Mouse (Mus musculus) embryonic facial prominence, embryonic 14.5 days (tissue): ENCODE measurements around the gene Fcer1g. TPM values are rescaled to one million over a fixed set of nuclear protein-coding genes. Genes with fewer than 3 reads are reported as not detected.

Source experiments
- ATAC-seq: fragments of 200-750 bp; cut with Nextera tagmentation; 2 replicates; pipeline ENCODE4 v1.8.0; 2017; ENCODE audit warnings: low read depth, moderate number of reproducible peaks, moderate TSS enrichment
- DNase-seq: peaks from one replicate; pipeline ENCODE4 v3.0.0-alpha.2; 2015; ENCODE audit warnings: low spot score
- H3K27ac ChIP-seq: fragments of 300-500 bp; sonication (generic); replicated peaks from 2 replicates; pipeline ENCODE4 v1.5.1; 2014; ENCODE audit warnings: low read depth, mild to moderate bottlenecking, low read length, moderate library complexity
- H3K27me3 ChIP-seq: fragments of 300-500 bp; sonication (generic); replicated peaks from 2 replicates; pipeline ENCODE4 v1.6.1; 2014; ENCODE audit warnings: low read length; ENCODE audit not compliant: control insufficient read depth, insufficient read depth
- H3K36me3 ChIP-seq: fragments of 300-500 bp; sonication (generic); 2 replicates; pipeline ENCODE4 v1.6.1; 2014; ENCODE audit warnings: low read length, mixed read lengths; ENCODE audit not compliant: control insufficient read depth, insufficient read depth
- H3K4me1 ChIP-seq: fragments of 300-500 bp; sonication (generic); 2 replicates; pipeline ENCODE4 v1.6.1; 2014; ENCODE audit warnings: antibody characterized with exemption, low read length; ENCODE audit not compliant: control insufficient read depth, insufficient read depth
- H3K4me2 ChIP-seq: fragments of 300-500 bp; sonication (generic); 2 replicates; pipeline ENCODE4 v1.6.1; 2014; ENCODE audit warnings: low read depth, mild to moderate bottlenecking, low read length, moderate library complexity, mixed read lengths
- H3K4me3 ChIP-seq: fragments of 300-500 bp; sonication (generic); 2 replicates; pipeline ENCODE4 v1.5.1; 2014; ENCODE audit warnings: low read depth, mild to moderate bottlenecking, low read length
- H3K9ac ChIP-seq: fragments of 300-500 bp; sonication (generic); 2 replicates; pipeline ENCODE4 v1.6.1; 2014; ENCODE audit warnings: low read depth, mild to moderate bottlenecking, low read length, moderate library complexity, mixed read lengths
- H3K9me3 ChIP-seq: fragments of 300-500 bp; sonication (generic); 2 replicates; pipeline ENCODE4 v1.6.1; 2016; ENCODE audit warnings: low read length; ENCODE audit not compliant: control insufficient read depth
- WGBS: fragments of 180-500 bp; shearing (Covaris S2); extraction: QIAGEN DNeasy Blood & Tissue Kit; methylation state at CpG from one replicate; pipeline ENCODE4 v1.1.7; 2014; 5-methylcytosine and 5-hydroxymethylcytosine counted together
- polyA plus RNA-seq: library from polyadenylated mRNA; unstranded; fragments of >200 nt; fragmentation: Nextera tagmentation; extraction: Ambion mirVana; gene quantifications from 2 replicates; pipeline ENCODE4 v1.2.1, GENCODE M21; 2014

Fcer1g gene
- polyA plus RNA-seq, 1 experiment from 2014 or later: 100 TPM

GRCm38 (mm10) chr1:171183620-171184019, 50.5 kb downstream of the Fcer1g start:
- WGBS: 43% methylated on average over 3 of the region's 3 CpGs
- Histone ChIP-seq H3K27me3 (no peaks in the 10 kb centered on the region), H3K4me2 (no peak overlapping the region), H3K4me1 (peaks cover 3% of the 10 kb centered on the region; the same call in 1 of the 2 replicates), H3K27ac (no peak overlapping the region), H3K36me3 (no peaks in the 10 kb centered on the region), H3K4me3 (no peak overlapping the region), H3K9ac (no peak overlapping the region), H3K9me3 (no peaks in the 10 kb centered on the region)
- peak; percentile 26 for DNase-seq
- no peak for ATAC-seq

GRCm38 (mm10) chr1:171183025-171183424, 51.1 kb downstream of the Fcer1g start:
- H3K9me3 ChIP-seq: no peaks in the 10 kb centered on the region
- H3K4me2 ChIP-seq: no peak overlapping the region
- ATAC-seq (no peak), DNase-seq (no peak)
- H3K27me3 ChIP-seq: no peaks in the 10 kb centered on the region
- no peaks in the 10 kb centered on the region for H3K36me3 ChIP-seq
- 0 out of 2 replicates have a peak, but pooled peaks cover 2% of the 10 kb centered on the region for H3K4me1 ChIP-seq
- no peak overlapping the region for H3K4me3 ChIP-seq
- H3K27ac ChIP-seq: no peak overlapping the region
- 84% methylated on average over 3 of the region's 3 CpGs for WGBS
- H3K9ac ChIP-seq: no peak overlapping the region

Other genes with a start within 250 kb of the Fcer1g start
- 0.81 and 0.92 TPM in 2 replicates for gene Fcgr4, start 215.4 kb downstream of the Fcer1g start, polyA plus RNA-seq
- gene Fcgr3, start 169.4 kb downstream of the Fcer1g start, polyA plus RNA-seq: 20.5 and 25.0 TPM in 2 replicates
- 4.4 and 12.3 TPM in 2 replicates for gene Cfap126, start 120.4 kb downstream of the Fcer1g start, polyA plus RNA-seq
- gene Sdhc, start 83.8 kb downstream of the Fcer1g start, polyA plus RNA-seq: 276 and 291 TPM in 2 replicates
- 9.6 and 11.2 TPM in 2 replicates for gene Mpz, start 83.7 kb downstream of the Fcer1g start, polyA plus RNA-seq
- gene Pcp4l1, start 38.1 kb downstream of the Fcer1g start, polyA plus RNA-seq: 11.3 and 14.7 TPM in 2 replicates
- gene Nr1i3, start 20.4 kb downstream of the Fcer1g start, polyA plus RNA-seq: 0.15 and 0.17 TPM in 2 replicates
- 25.4 and 28.7 TPM in 2 replicates for gene Tomm40l, start 11.9 kb downstream of the Fcer1g start, polyA plus RNA-seq
- gene Apoa2, start 9.3 kb downstream of the Fcer1g start, polyA plus RNA-seq: 1.9 TPM in 2 replicates
- 11.7 and 13.1 TPM in 2 replicates for gene Adamts4, start 16.1 kb upstream of the Fcer1g start, polyA plus RNA-seq
- 233 and 246 TPM in 2 replicates for gene Ndufs2, start 17.0 kb upstream of the Fcer1g start, polyA plus RNA-seq
- 60.2 and 64.0 TPM in 2 replicates for gene B4galt3, start 36.0 kb upstream of the Fcer1g start, polyA plus RNA-seq
- gene Ppox, start 46.8 kb upstream of the Fcer1g start, polyA plus RNA-seq: 44.3 and 53.0 TPM in 2 replicates
- 64.2 and 74.3 TPM in 2 replicates for gene Usp21, start 53.6 kb upstream of the Fcer1g start, polyA plus RNA-seq
- 110 and 117 TPM in 2 replicates for gene Ufc1, start 60.7 kb upstream of the Fcer1g start, polyA plus RNA-seq
- 46.0 and 52.1 TPM in 2 replicates for gene Dedd, start 94.8 kb upstream of the Fcer1g start, polyA plus RNA-seq
- 28.8 and 29.7 TPM in 2 replicates for gene Nit1, start 111.3 kb upstream of the Fcer1g start, polyA plus RNA-seq
- gene Pfdn2, start 111.3 kb upstream of the Fcer1g start, polyA plus RNA-seq: 49.1 and 49.5 TPM in 2 replicates
- gene Klhdc9, start 126.4 kb upstream of the Fcer1g start, polyA plus RNA-seq: 2.2 and 3.0 TPM in 2 replicates
- gene Nectin4, start 135.7 kb upstream of the Fcer1g start, polyA plus RNA-seq: 7.7 and 10.7 TPM in 2 replicates
- 1.9 and 2.0 TPM in 2 replicates for gene Arhgap30, start 154.6 kb upstream of the Fcer1g start, polyA plus RNA-seq
- 68.9 and 84.9 TPM in 2 replicates for gene Usf1, start 176.9 kb upstream of the Fcer1g start, polyA plus RNA-seq
- 2.0 and 3.6 TPM in 2 replicates for gene Tstd1, start 184.5 kb upstream of the Fcer1g start, polyA plus RNA-seq
- 27.0 and 29.5 TPM in 2 replicates for gene F11r, start 203.2 kb upstream of the Fcer1g start, polyA plus RNA-seq